Mouse (Mus musculus) heart, embryonic 14.5 days (tissue): ENCODE measurements at regions not wholly inside any gene's neighbourhood (a gene's known extent, or its start where the extent isn't known, plus 50 kb on each side); places are given as distances from the start of the nearest gene placed in this dataset.

Source experiments
- ATAC-seq: fragments of 200-750 bp; cut with Nextera tagmentation; 2 replicates; pipeline ENCODE4 v1.8.0; 2017; ENCODE audit warnings: low read depth, moderate TSS enrichment; ENCODE audit not compliant: insufficient number of reproducible peaks, insufficient read depth, low FRiP score
- H3K27ac ChIP-seq, 2 experiments: fragments of 200-500 bp in 1 of 2; fragments of 300-500 bp in 1 of 2; sonication (generic) in 1 of 2; replicated peaks in 1 of 2; 2 replicates each; pipeline ENCODE4 v1.5.1; 2012 to 2014; ENCODE audit warnings: low read depth in 2 of 2, low read length in 2 of 2, control low read depth in 1 of 2, mild to moderate bottlenecking in 1 of 2, mixed read lengths in 1 of 2; ENCODE audit not compliant: control insufficient read depth in 1 of 2, insufficient read depth in 1 of 2
- H3K27me3 ChIP-seq: fragments of 300-500 bp; sonication (generic); 2 replicates; pipeline ENCODE4 v1.6.1; 2014; ENCODE audit warnings: mild to moderate bottlenecking, low read length, control low read depth; ENCODE audit not compliant: control insufficient read depth, insufficient read depth
- H3K36me3 ChIP-seq: fragments of 300-500 bp; sonication (generic); 2 replicates; pipeline ENCODE4 v1.6.1; 2014; ENCODE audit warnings: mild to moderate bottlenecking, control low read depth, low read length, mixed read lengths; ENCODE audit not compliant: control insufficient read depth, insufficient read depth
- H3K4me1 ChIP-seq, 2 experiments: fragments of 200-500 bp in 1 of 2; fragments of 300-500 bp in 1 of 2; sonication (generic) in 1 of 2; 2 replicates each; pipeline ENCODE4 v1.6.1; 2012 to 2014; ENCODE audit warnings: low read length in 2 of 2, control low read depth in 1 of 2, mixed read lengths in 1 of 2; ENCODE audit not compliant: control insufficient read depth in 2 of 2, insufficient read depth in 2 of 2
- H3K4me2 ChIP-seq: fragments of 300-500 bp; sonication (generic); 2 replicates; pipeline ENCODE4 v1.6.1; 2014; ENCODE audit warnings: mild to moderate bottlenecking, low read length
- H3K4me3 ChIP-seq, 2 experiments: fragments of 200-500 bp in 1 of 2; fragments of 300-500 bp in 1 of 2; sonication (generic) in 1 of 2; 2 replicates each; pipeline ENCODE4 v1.5.1; 2012 to 2014; ENCODE audit warnings: low read length in 2 of 2, mild to moderate bottlenecking in 2 of 2, control low read depth in 1 of 2, low read depth in 1 of 2, moderate library complexity in 1 of 2; ENCODE audit not compliant: control insufficient read depth in 1 of 2, insufficient read depth in 1 of 2
- H3K9ac ChIP-seq: fragments of 300-500 bp; sonication (generic); 2 replicates; pipeline ENCODE4 v1.6.1; 2014; ENCODE audit warnings: mild to moderate bottlenecking, low read length
- H3K9me3 ChIP-seq: fragments of 300-500 bp; sonication (generic); 2 replicates; pipeline ENCODE4 v1.6.1; 2016; ENCODE audit warnings: low read length, control low read depth; ENCODE audit not compliant: control insufficient read depth
- WGBS: fragments of 180-500 bp; shearing (Covaris S2); extraction: QIAGEN DNeasy Blood & Tissue Kit; methylation state at CpG from one replicate; pipeline ENCODE4 v1.1.7; 2014; 5-methylcytosine and 5-hydroxymethylcytosine counted together

DNA sequence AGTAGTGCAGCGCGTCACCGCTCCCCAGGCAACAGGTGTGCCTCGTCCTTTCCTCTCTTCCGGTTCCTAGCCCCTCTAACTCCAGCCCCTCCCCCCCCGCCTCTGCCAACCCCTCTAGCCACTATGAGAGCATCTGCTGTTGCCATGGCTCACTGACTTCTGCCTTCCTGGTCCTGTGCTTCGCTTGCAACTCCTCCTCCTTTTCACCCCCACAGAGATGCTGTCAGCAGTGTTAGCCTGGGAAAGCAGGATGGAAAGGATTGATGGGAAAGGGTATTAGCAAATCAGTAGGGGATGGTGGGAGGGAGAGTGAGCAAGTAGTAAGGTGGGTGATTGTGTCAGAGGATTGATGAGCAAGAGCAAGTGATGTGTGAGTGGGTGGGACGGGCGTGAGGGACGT is 178.7 kb upstream of the Dnajc24 start:
- WGBS, result 8% methylated on average over 9 of the region's 10 CpGs
- no peak overlapping the region for H3K4me3 ChIP-seq
- H3K36me3 ChIP-seq, result no peaks in the 10 kb centered on the region
- peaks cover 12% of the 10 kb centered on the region; the same call in 1 of the 2 replicates for H3K27me3 ChIP-seq
- H3K9ac ChIP-seq, result no peak overlapping the region
- no peak overlapping the region for H3K27ac ChIP-seq
- ATAC-seq, result no peak
- H3K9me3 ChIP-seq, result no peaks in the 10 kb centered on the region
- no peaks in the 10 kb centered on the region for H3K4me1 ChIP-seq
- H3K4me2 ChIP-seq, result no peak overlapping the region

- Histone ChIP-seq H3K36me3 (no peaks in the 10 kb centered on the region), H3K27me3 (no peaks in the 10 kb centered on the region), H3K4me2 (no peak overlapping the region), H3K27ac (no peak overlapping the region), H3K9me3 (no peaks in the 10 kb centered on the region), H3K4me1 (no peaks in the 10 kb centered on the region), H3K4me3 (no peak overlapping the region), H3K9ac (no peak overlapping the region)
- ATAC-seq, result no peak
- 83% methylated on average over 4 of the region's 4 CpGs for WGBS
Measured at GRCm38 (mm10) chr2:106162681-106163080, 159.3 kb upstream of the Dnajc24 start.

- H3K27me3 ChIP-seq, result no peaks in the 10 kb centered on the region
- WGBS, result 84% methylated on average over 5 of the region's 5 CpGs
- ATAC-seq, result no peak
Measured at GRCm38 (mm10) chr2:106161877-106162276, 158.5 kb upstream of the Dnajc24 start.

DNA sequence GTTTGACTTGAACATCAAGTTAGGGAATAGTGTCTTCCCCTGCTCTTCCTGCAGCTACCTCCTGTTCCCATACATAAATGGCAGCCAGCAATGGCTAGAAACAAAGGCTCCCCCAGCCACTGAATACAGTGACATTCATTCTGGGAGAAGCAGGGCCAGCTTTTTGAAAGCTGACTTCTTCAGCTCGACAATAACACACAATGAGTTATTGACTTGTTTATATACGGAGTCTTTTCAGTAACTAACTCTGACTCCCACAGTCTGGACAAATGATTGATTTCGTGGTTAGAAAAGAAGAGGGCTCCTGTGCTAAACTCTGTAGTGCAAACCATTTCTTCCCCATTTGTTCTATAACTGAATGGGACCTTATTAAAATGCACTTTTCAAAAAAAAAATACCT is 146.4 kb upstream of the Dnajc24 start:
- 62% methylated on average over 3 of the region's 3 CpGs for WGBS
- H3K27me3 ChIP-seq, result no peaks in the 10 kb centered on the region
- H3K9ac ChIP-seq, result no peak overlapping the region
- H3K4me2 ChIP-seq, result no peak overlapping the region
- H3K27ac ChIP-seq, result no peak overlapping the region
- no peak for ATAC-seq
- H3K4me3 ChIP-seq, result no peak overlapping the region
- H3K36me3 ChIP-seq, result no peaks in the 10 kb centered on the region
- no peaks in the 10 kb centered on the region for H3K9me3 ChIP-seq
- H3K4me1 ChIP-seq, result no peaks in the 10 kb centered on the region

More at GRCm38 (mm10) chr2:106161877-106162276, 158.5 kb upstream of the Dnajc24 start:
- Histone ChIP-seq H3K4me1 (no peaks in the 10 kb centered on the region), H3K9me3 (no peaks in the 10 kb centered on the region), H3K27ac (no peak overlapping the region), H3K4me3 (no peak overlapping the region), H3K36me3 (no peaks in the 10 kb centered on the region), H3K4me2 (no peak overlapping the region), H3K9ac (no peak overlapping the region)

DNA sequence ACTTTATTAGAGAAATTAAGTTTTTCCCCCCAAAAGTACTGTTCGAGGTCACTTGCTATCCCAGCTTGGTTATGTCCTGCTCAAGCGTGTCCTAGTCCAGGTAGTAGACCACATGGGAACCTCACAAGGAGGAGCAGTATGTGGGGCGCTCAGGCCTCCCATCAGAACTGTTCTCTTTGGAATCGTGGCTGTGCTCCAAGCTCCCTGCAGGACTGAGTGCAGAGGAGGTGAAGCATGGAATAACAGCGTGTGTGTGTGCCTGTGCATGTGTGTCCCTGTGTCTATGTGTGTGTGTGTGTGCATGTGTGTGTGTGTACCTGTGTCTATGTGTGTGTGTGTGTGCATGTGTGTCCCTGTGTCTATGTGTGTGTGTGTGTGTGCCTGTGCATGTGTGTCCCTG is 137.6 kb upstream of the Dnajc24 start:
- 83% methylated on average over 5 of the region's 5 CpGs for WGBS
- Histone ChIP-seq H3K4me3 (no peak overlapping the region), H3K27me3 (no peaks in the 10 kb centered on the region), H3K27ac (no peak overlapping the region), H3K36me3 (no peaks in the 10 kb centered on the region), H3K9me3 (no peaks in the 10 kb centered on the region), H3K4me1 (no peaks in the 10 kb centered on the region), H3K4me2 (no peak overlapping the region), H3K9ac (no peak overlapping the region)
- no peak for ATAC-seq

DNA sequence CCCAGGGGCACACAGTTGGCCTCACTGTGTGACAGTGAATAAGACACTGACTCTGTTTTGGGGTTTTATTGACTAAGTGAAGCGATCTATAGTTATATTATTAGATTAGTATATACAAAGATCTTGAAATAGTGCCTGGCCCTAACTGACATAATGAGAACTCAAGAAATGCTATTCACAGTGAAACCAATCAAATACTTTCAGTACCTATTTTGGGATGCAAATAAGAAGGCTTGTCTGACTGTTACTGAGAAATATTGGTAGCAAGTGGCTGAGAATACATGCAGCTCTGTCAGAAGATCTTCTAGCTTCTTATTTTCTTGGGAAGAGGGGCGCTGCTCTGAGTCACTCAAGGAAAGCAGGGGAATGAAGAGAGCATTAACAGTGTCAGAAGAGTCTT is 97.7 kb upstream of the Dnajc24 start:
- 78% methylated on average over 2 of the region's 2 CpGs for WGBS

DNA sequence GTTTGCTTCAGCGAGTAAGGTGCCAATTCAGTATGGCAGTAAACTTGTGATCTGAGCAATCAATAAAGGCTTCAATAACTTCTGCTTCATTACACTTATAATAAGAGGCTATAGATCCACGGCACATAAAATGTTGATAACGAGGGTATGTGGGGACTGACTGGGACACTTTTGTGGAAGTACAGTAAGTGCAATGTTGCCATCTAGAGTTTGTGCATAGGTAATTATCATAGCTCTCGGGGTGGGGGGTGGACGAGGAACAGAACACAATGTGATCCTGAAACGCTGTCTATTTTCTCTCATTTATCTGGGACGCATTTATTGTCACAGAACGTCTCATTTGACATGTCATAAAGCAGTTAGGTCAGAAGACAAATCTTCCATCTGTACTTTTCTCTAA is 82.8 kb upstream of the Dnajc24 start:
- Histone ChIP-seq H3K4me2 (no peak overlapping the region), H3K4me3 (no peak overlapping the region), H3K9me3 (no peaks in the 10 kb centered on the region), H3K27ac (no peak overlapping the region), H3K27me3 (no peaks in the 10 kb centered on the region), H3K36me3 (no peaks in the 10 kb centered on the region), H3K4me1 (no peaks in the 10 kb centered on the region), H3K9ac (no peak overlapping the region)
- ATAC-seq, result no peak
- 47% methylated on average over 8 of the region's 8 CpGs for WGBS

More for the DNA sequence above, 97.7 kb upstream of the Dnajc24 start:
- H3K4me3 ChIP-seq, result no peak overlapping the region
- no peaks in the 10 kb centered on the region for H3K4me1 ChIP-seq
- H3K9ac ChIP-seq, result no peak overlapping the region
- H3K9me3 ChIP-seq, result no peaks in the 10 kb centered on the region
- no peaks in the 10 kb centered on the region for H3K27me3 ChIP-seq
- no peak for ATAC-seq
- no peak overlapping the region for H3K4me2 ChIP-seq
- H3K27ac ChIP-seq, result no peak overlapping the region
- no peaks in the 10 kb centered on the region for H3K36me3 ChIP-seq
